Comparison of ENCODE assay signal across 9 mouse cellular contexts in genomic region chr5:138264207-138264578, GRCm38 (mm10). TPM values are rescaled to one million over a fixed set of nuclear protein-coding genes. Genes with fewer than 3 reads are reported as not detected.
DNase-seq lines count a peak whose midpoint lies in the region; ATAC-seq and TF ChIP-seq lines count a peak whose summit lies in the region.
"Had no signal": no experiment of that assay in that cellular context is flagged by ENCODE, and none has a peak within 500 bp of the region (broad histone marks: within the 10 kb centered on the region; RNA-seq: fewer than 3 reads in every experiment).

No protein-coding gene starts in this region.

- peak overlapping the region; percentile 67 for H3K4me3 ChIP-seq in heart, adult 2 months
- H3K4me3 ChIP-seq in ES-E14 (ENCODE audit: insufficient read depth in 1 of 2, low read depth in 1 of 2, low read length in 2 of 2, poor library complexity in 1 of 2, severe bottlenecking in 1 of 2): peak overlapping the region; percentile 96 to 97
- H3K4me3 ChIP-seq in heart, embryonic 16.5 days (ENCODE audit: low read length): peak overlapping the region; percentile 93

- WGBS in heart, adult 2 months: 9% methylated on average over 6 of the region's 6 CpGs
- 9% methylated on average over 6 of the region's 6 CpGs for WGBS in heart, embryonic 16.5 days

- H3K9me3 ChIP-seq in ES-E14 (ENCODE audit: control insufficient read depth, insufficient read depth, low read depth, low read length): no peaks in the 10 kb centered on the region
- no peaks in the 10 kb centered on the region for H3K9me3 ChIP-seq in heart, embryonic 16.5 days (replicated peaks; ENCODE audit: control insufficient read depth, low read length)

- peaks cover 5% of the 10 kb centered on the region; the same call in 1 of the 2 replicates for H3K4me1 ChIP-seq in heart, adult 2 months (ENCODE audit: control insufficient read depth, insufficient read depth, low read length)
- H3K4me1 ChIP-seq in ES-E14 (ENCODE audit: control insufficient read depth in 2 of 2, insufficient read depth in 2 of 2, low read length in 2 of 2, poor library complexity in 1 of 2): peaks cover 0 to 3% of the 10 kb centered on the region in 2 experiments; a peak in 1 of 4 replicates
- peaks cover 14% of the 10 kb centered on the region for H3K4me1 ChIP-seq in heart, embryonic 16.5 days (ENCODE audit: control insufficient read depth, insufficient read depth, low read length)

- H3K27me3 ChIP-seq in heart, adult 2 months (ENCODE audit: control insufficient read depth, insufficient read depth, low read length): no peaks in the 10 kb centered on the region
- no peaks in the 10 kb centered on the region for H3K27me3 ChIP-seq in heart, embryonic 16.5 days (ENCODE audit: control insufficient read depth, insufficient read depth, low read length)

- in situ Hi-C loops in ES-E14 (cut with MboI; ENCODE audit: low sequenced_read_pairs in 2 of 2, unreplicated experiment in 2 of 2): no loop called here

- H3K27ac ChIP-seq in heart, adult 2 months: peak overlapping the region; percentile 76
- no peak overlapping the region for H3K27ac ChIP-seq in ES-E14 (ENCODE audit: insufficient read depth, low read depth, low read length, poor library complexity, severe bottlenecking)
- H3K27ac ChIP-seq in heart, embryonic 16.5 days (ENCODE audit: low read length): peak overlapping the region; percentile 76; the same call in 1 of the 2 replicates

- DNase-seq in heart, adult 2 months: peak in 1 of 2 experiments; percentile 20
- no peak for DNase-seq in heart, postnatal 25 days (ENCODE audit: low spot score)
- no peak for DNase-seq in ES-E14 (ENCODE audit: low read depth, low spot score)
- DNase-seq in left cerebral cortex, postnatal 25 days (ENCODE audit: low spot score in 2 of 2): no peak
- DNase-seq in layer of hippocampus, adult 9-11 months: no peak
- no peak for DNase-seq in adrenal gland, postnatal 14 days

- H3K79me2 ChIP-seq in heart, adult 2 months (replicated peaks; ENCODE audit: control insufficient read depth, insufficient read depth, low read length): no peaks in the 10 kb centered on the region

- TF ChIP-seq CTCF in heart, adult 2 months (IDR thresholded peaks at IDR 0.05): no peak

- no peak for TF ChIP-seq POLR2A in heart, adult 2 months (IDR thresholded peaks at IDR 0.05; ENCODE audit: insufficient read depth, low read depth, low read length)

- no peak for ATAC-seq in heart, embryonic 16.5 days (replicated peaks; ENCODE audit: extremely low read depth, insufficient read depth, low FRiP score)
- peak; percentile 40 for ATAC-seq in megakaryocyte, adult 5-6 weeks (ENCODE audit: poor library complexity, severe bottlenecking)

- H3K4me2 ChIP-seq in heart, embryonic 16.5 days (ENCODE audit: low read depth, low read length): peak overlapping the region; percentile 88

- no peaks in the 10 kb centered on the region for H3K36me3 ChIP-seq in heart, adult 2 months (ENCODE audit: control insufficient read depth, insufficient read depth, low read length)
- peaks cover 23% of the 10 kb centered on the region for H3K36me3 ChIP-seq in ES-E14 (ENCODE audit: control insufficient read depth, insufficient read depth, low read length, poor library complexity, severe bottlenecking)
- H3K36me3 ChIP-seq in heart, embryonic 16.5 days (ENCODE audit: control insufficient read depth, insufficient read depth): peaks cover 4% of the 10 kb centered on the region

- intact Hi-C loops in heart, adult 2 months (cut with DNase I): no loop called here
- intact Hi-C loops in heart, postnatal 25 days (cut with DNase I): no loop called here
- intact Hi-C loops in left cerebral cortex, postnatal 25 days (cut with DNase I): no loop called here

- TF ChIP-seq EP300 in heart, adult 2 months (IDR thresholded peaks at IDR 0.05; ENCODE audit: insufficient read depth, low read depth, low read length): no peak

- peak overlapping the region; percentile 54 for H3K9ac ChIP-seq in heart, adult 2 months (ENCODE audit: low read depth, low read length)
- H3K9ac ChIP-seq in ES-E14 (ENCODE audit: insufficient read depth, low read depth, low read length, poor library complexity, severe bottlenecking): peak overlapping the region; percentile 83; the same call in 1 of the 2 replicates
- peak overlapping the region; percentile 96 for H3K9ac ChIP-seq in heart, embryonic 16.5 days (ENCODE audit: low read length)

TF ChIP-seq in ES-E14, 5 proteins besides CTCF, POLR2A, EP300 and RAD21:
- TF ChIP-seq CHD2 (IDR thresholded peaks at IDR 0.05; ENCODE audit: low read depth, low read length) (no peak), ZC3H11A (IDR thresholded peaks at IDR 0.05; ENCODE audit: borderline replicate concordance, low read depth, low read length) (no peak), HCFC1 (IDR thresholded peaks at IDR 0.05; ENCODE audit: borderline replicate concordance, insufficient read depth, low read length) (no peak), ZNF384 (IDR thresholded peaks at IDR 0.05; ENCODE audit: low read depth, low read length) (no peak), MAFK (IDR thresholded peaks at IDR 0.05; ENCODE audit: insufficient read depth, low read depth, low read length) (no peak)

RNA-seq across cellular contexts. Expression of gene BC037034, which starts 0.4 kb away (rescaled TPM):
- total RNA-seq in heart, adult 2 months (2021): 1 to 10 TPM; 3.7 to 4.0 TPM
- polyA plus RNA-seq in heart, adult 2 months (2012; rRNA removed): 10.4 and 15.2 TPM in 2 replicates
- total RNA-seq in heart, postnatal 25 days (2021): 1 to 10 TPM; 3.1 to 3.8 TPM
- 13.7 and 16.2 TPM in 2 replicates for total RNA-seq in ES-E14 (2012; rRNA removed)
- polyA plus RNA-seq in heart, embryonic 16.5 days (2015; fragmentation: Nextera tagmentation; extraction: Ambion mirVana): 2.2 and 3.0 TPM in 2 replicates
- 51.5 and 53.9 TPM in 2 replicates for total RNA-seq in megakaryocyte, adult 5-6 weeks (2015)
- 49.2 and 54.9 TPM in 2 replicates for total RNA-seq in megakaryocyte, adult 5-6 weeks (2017)
- total RNA-seq in left cerebral cortex, postnatal 25 days (2021): 10 to 100 TPM; 62.2 to 65.8 TPM
- 18.2 and 25.6 TPM in 2 replicates for total RNA-seq in adrenal gland, postnatal 14 days (2021)

RNA-seq across cellular contexts. Expression of gene Gal3st4, which starts 8.4 kb away (rescaled TPM):
- under 1 TPM; 0.23 to 0.30 TPM for total RNA-seq in heart, adult 2 months (2021)
- 0.29 and 0.70 TPM in 2 replicates for polyA plus RNA-seq in heart, adult 2 months (2012; rRNA removed)
- total RNA-seq in heart, postnatal 25 days (2021): under 1 TPM; 0.14 to 0.26 TPM
- 0.58 and 0.94 TPM in 2 replicates for total RNA-seq in ES-E14 (2012; rRNA removed)
- polyA plus RNA-seq in heart, embryonic 16.5 days (2015; fragmentation: Nextera tagmentation; extraction: Ambion mirVana): 0.45 and 0.65 TPM in 2 replicates
- not detected in 2 replicates for total RNA-seq in megakaryocyte, adult 5-6 weeks (2015)
- not detected in 2 replicates for total RNA-seq in megakaryocyte, adult 5-6 weeks (2017)
- total RNA-seq in left cerebral cortex, postnatal 25 days (2021): 1 to 10 TPM; 3.5 to 3.6 TPM
- total RNA-seq in adrenal gland, postnatal 14 days (2021): 0.19 TPM in 1 of 2 replicates, not detected in the other

RNA-seq across cellular contexts. Expression of gene Lamtor4, which starts 8.9 kb away (rescaled TPM):
- total RNA-seq in heart, adult 2 months (2021): 10 to 100 TPM; 45.5 to 54.3 TPM
- 151 and 163 TPM in 2 replicates for polyA plus RNA-seq in heart, adult 2 months (2012; rRNA removed)
- total RNA-seq in heart, postnatal 25 days (2021): 10 to 100 TPM; 55.3 to 61.0 TPM
- 87.2 and 87.3 TPM in 2 replicates for total RNA-seq in ES-E14 (2012; rRNA removed)
- polyA plus RNA-seq in heart, embryonic 16.5 days (2015; fragmentation: Nextera tagmentation; extraction: Ambion mirVana): 71.9 and 79.3 TPM in 2 replicates
- 187 and 189 TPM in 2 replicates for total RNA-seq in megakaryocyte, adult 5-6 weeks (2015)
- 97.6 and 122 TPM in 2 replicates for total RNA-seq in megakaryocyte, adult 5-6 weeks (2017)
- total RNA-seq in left cerebral cortex, postnatal 25 days (2021): 10 to 100 TPM; 56.9 to 59.8 TPM
- total RNA-seq in adrenal gland, postnatal 14 days (2021): 70.3 and 74.7 TPM in 2 replicates

RNA-seq across cellular contexts. Expression of gene Gm43720, which starts 15.6 kb away (rescaled TPM):
- not detected for total RNA-seq in heart, adult 2 months (2021)
- polyA plus RNA-seq in heart, adult 2 months (2012; rRNA removed): not detected in 2 replicates
- not detected for total RNA-seq in heart, postnatal 25 days (2021)
- total RNA-seq in ES-E14 (2012; rRNA removed): not detected in 2 replicates
- polyA plus RNA-seq in heart, embryonic 16.5 days (2015; fragmentation: Nextera tagmentation; extraction: Ambion mirVana): 0.09 and 0.10 TPM in 2 replicates
- total RNA-seq in megakaryocyte, adult 5-6 weeks (2015): not detected in 2 replicates
- not detected in 2 replicates for total RNA-seq in megakaryocyte, adult 5-6 weeks (2017)
- under 1 TPM in 1 of 2 experiments, not detected in 1; 0.09 TPM for total RNA-seq in left cerebral cortex, postnatal 25 days (2021)
- total RNA-seq in adrenal gland, postnatal 14 days (2021): not detected in 2 replicates
- polyA plus RNA-seq: large intestine, adult 2 months had no signal

RNA-seq across cellular contexts. Expression of gene Gpc2, which starts 15.6 kb away (rescaled TPM):
- total RNA-seq in heart, adult 2 months (2021): under 1 TPM; 0.09 to 0.39 TPM
- 1.8 and 1.9 TPM in 2 replicates for polyA plus RNA-seq in heart, adult 2 months (2012; rRNA removed)
- under 1 TPM; 0.08 to 0.18 TPM for total RNA-seq in heart, postnatal 25 days (2021)
- 14.9 and 20.2 TPM in 2 replicates for total RNA-seq in ES-E14 (2012; rRNA removed)
- polyA plus RNA-seq in heart, embryonic 16.5 days (2015; fragmentation: Nextera tagmentation; extraction: Ambion mirVana): 5.7 and 7.7 TPM in 2 replicates
- 0.25 and 1.3 TPM in 2 replicates for total RNA-seq in megakaryocyte, adult 5-6 weeks (2015)
- total RNA-seq in megakaryocyte, adult 5-6 weeks (2017): 3.1 and 3.6 TPM in 2 replicates
- 1 to 10 TPM; 1.3 to 2.1 TPM for total RNA-seq in left cerebral cortex, postnatal 25 days (2021)
- total RNA-seq in adrenal gland, postnatal 14 days (2021): 1.1 and 1.3 TPM in 2 replicates
